Mouse (Mus musculus) adrenal gland, adult (tissue): ENCODE results near the gene Morc4.
A peak's percentile ranks its signal among the peaks of the same experiment; 100 is the strongest.

Experiments
- DNase-seq, 2 experiments: peaks; one replicate each; pipeline ENCODE4 v3.0.0; 2022 to 2023; ENCODE audit warnings: low spot score in 1 of 2; ENCODE audit not compliant: inconsistent age in 2 of 2

Gene Morc4

DNA sequence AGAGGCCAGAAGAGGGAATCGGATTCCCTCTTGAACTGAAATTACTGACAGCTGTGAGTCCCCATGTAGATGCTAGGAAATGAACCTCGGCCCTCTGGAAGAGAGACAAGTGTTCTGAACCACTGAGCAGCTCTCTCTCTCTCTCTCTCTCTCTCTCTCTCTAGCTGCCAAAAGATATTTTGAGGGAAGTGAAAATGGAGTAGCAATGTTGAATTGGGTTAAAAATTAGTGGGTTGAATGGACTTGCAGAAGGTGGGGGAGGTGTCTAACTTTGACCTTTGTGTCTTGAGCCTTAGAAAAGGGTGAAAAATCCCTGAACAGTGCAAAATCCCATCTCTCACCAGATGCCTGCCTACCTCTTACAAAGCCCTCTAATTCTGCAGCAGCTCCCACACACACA is 64.1 kb downstream of the Morc4 start:
- no peak for DNase-seq

DNA sequence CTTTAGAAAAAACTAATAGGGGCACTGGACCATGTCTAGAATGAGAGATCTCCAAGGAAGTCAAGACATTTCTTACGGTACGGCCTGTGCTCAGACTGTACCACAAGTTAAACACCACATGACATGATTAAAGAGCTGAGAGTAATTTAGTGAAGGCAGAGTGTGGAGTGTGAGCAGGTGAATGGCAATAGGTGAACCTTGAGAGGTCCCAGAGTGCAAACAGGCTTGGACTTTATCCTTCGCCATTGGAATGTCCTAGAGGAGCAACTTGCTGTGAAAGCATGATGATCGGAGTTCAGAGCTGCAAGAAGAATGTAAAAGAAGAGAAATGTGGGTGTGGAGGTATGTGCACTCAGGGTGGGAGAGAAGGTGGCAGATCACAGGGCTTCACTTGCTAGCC is 65.6 kb downstream of the Morc4 start:
- DNase-seq, result no peak

- DNase-seq, result no peak
These were observed 68.4 kb downstream of the Morc4 start for GRCm38 (mm10) chrX:139803028-139803427.

DNA sequence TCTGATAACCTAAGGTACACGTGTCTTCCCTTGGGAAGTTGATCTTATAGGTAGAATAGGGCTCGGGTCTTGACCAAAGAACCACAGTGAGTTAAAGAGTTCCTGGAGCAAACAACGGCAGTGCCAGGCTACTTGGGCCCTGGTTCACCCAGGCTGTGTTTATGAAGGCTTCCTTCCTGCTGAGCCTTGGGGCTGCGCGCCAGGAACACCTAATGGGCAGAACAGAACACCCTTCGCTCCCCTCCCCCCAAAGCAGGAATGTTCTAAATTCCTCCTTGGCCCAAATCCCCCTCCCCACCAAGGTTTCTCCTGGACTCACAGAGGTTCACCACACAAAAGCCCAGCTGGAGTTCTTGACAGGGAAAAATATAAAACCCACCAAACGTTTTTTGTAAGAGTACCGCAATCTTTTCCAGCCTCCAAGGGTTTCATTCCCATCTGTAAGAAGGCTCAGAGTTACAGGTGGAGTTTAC is 71.0 kb downstream of the Morc4 start, which contains the start of gene Cldn2:
Gene Cldn2, plus strand, starts transcription at position 423 of the 473 bp plus-strand sequence.
- no peak for DNase-seq

DNA sequence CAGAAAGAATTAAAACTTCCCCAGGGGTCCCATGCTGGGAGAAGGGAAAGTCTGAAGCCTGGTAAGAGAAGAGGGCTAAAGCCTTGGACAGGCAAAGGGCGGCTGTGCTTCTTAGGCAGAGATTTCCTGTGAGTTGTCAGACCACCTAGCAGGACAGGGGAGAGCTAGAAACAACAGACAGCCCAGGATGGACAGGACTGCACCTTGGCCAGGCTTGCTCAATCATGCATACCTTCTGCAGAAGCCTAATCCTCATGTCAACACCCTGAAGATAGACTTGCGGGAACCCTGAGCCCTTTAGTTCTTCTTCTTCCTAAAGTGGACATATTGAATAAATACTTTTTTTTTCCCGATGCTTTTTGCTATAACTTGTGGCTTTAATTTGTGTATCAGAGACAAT is 71.5 kb downstream of the Morc4 start:
- no peak for DNase-seq

DNA sequence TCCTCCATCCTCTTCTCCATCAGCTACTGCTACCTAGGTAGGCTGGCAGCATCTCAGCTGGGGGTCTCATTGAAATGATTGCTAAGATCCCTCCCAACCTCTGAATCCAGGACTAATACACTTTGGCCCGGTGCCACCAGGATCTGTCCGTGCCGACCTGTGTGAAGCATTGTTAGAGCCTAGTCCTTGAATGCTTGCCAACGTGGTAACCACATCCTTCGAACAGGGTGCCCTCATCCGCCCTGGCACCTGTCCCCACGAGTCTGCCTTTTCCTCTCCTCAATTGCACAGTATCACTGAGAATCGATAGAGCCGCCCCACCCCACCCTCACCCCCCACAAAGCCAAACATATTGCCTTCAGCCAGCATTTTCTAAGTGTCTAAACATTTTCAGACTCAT is 73.6 kb downstream of the Morc4 start:
- peak; percentile 26 to 57 for DNase-seq

DNA sequence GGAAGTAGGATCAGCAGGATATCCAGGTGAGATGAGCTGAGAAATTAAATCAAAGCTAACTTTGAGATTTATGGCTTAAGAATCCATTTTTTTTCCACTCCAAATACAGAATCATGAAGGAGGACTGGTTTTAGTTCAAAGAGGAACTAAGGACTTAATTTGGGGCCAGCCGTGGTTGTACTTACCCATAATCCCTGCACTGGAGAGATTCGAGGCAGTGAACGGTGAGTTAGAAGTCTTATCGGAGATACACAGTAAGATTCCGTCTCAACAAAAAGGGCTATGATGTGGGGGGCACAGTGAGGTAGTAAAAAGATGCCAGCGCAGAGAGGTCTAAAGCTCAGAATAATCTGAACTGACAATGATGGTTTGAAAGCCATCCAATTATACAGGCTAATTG is 75.4 kb downstream of the Morc4 start:
- DNase-seq, result no peak

DNA sequence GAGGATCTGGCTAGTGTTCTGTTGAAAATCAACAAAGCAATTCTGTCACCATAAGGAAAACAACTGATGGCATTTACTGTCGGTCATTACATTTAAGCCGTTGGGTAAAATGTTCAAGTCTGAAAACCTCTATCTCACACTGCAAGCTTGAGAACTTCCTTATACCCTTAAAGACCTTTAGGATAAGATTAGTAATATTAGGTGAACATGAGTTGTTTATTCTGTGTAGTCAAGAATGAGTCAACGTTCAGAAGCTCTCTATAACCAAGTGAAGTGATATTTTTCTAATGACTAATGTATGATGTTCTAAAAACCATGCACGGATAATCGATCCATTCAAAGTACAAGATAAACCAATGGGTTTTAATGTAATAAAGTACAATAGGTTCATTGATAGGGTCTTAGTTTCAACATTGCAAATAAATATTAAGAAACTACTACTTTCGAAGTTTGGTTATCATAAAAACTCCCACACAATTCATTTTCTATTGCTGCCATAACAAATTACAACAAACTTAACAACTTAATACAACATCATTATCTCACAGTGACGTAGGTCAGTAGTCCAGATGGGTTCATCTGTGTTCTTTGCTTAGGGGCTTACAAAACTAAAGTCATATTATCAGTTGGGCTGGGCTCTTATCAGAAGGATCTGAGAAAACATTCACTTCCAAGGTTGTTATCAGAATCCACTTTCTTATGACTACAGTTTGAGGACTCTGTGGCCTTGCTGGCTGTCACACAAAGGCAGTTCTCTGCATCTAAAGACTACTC is 77.2 kb downstream of the Morc4 start:
- no peak for DNase-seq

DNA sequence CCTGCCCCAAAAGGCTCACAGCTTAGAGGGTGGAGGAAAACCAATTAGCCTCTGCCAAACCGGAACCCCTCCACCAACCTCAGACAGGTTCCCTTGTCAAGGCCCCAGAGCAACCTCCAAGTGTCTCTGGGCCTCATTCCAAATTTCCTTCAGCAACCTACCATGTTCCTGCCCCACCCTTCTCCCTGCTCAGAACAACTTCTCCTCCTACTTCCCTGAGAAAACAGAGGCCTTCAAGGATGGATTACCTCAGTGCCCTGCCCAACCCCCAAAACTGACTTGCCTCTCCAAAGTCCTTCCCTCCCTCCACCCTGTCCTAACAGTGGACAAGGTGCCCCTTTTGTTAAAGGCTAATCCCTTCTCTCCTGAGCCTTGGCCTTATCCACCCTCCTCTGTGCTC is 85.7 kb downstream of the Morc4 start:
- no peak for DNase-seq

- peak; percentile 69 to 89 for DNase-seq
These were observed 88.4 kb downstream of the Morc4 start for GRCm38 (mm10) chrX:139783045-139783422.

DNA sequence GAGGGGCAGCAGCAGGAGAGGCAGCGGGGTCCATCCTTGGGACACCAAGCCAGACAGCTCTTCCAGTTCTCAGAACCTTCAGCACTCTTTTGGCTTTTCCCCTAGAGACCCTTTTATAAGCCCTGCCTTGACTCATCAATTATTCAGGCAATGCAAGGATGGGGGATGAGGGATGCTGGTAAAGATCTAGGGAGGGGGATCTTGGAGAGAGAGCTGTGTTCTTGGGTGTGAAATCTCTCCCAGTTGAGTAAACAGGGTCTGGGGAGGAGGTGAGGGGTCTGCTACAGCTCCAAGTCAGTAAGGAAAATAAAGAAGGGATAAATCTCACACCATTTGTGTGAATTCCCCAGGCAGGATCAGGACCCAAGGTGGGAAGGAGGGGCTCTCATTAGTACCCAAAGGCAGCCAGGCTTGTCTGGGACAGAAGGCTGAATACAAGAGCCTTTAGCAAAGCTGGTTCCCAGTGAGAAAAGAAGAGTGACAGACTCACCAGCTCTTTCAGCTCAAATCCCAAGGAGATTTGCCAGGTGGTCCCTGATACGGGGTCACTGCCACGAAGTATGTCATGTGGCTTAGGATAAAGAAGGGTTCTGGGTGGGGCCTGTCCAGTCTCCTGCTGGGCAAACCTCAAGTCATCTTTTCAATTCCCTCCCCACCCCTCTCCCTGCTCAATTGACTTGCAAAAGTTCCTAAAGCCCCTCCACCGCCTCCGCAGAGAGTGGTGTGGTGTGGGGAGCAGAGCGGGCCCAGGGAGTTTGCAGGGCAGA is 89.0 kb downstream of the Morc4 start, which contains the start of gene Ripply1:
Gene Ripply1, minus strand, starts transcription at position 76 of the 767 bp plus-strand sequence.
- DNase-seq, result no peak

- no peak for DNase-seq
These were observed 89.9 kb downstream of the Morc4 start for GRCm38 (mm10) chrX:139781563-139781962.

DNA sequence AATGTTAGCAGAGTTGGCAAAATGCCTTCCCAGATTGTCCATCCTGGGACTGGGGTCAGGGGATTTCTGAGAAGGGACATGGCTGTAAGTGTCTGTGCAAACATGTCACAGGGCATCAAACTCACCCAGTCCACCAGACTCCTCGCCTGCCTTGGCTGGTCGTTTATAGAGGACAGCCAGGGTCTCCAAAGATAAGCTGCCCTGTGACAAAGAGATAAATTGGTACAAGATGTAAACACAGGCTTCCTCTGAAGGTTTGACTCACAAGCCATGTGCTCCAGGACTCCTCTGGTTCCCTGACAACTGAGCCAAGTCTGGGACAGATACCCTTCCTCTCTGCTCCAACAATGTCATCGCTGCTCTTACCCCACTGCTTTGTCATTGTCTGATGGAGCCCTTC is 90.5 kb downstream of the Morc4 start:
- DNase-seq, result no peak

- DNase-seq, result no peak
These were observed 92.1 kb downstream of the Morc4 start for GRCm38 (mm10) chrX:139779401-139779800.

- DNase-seq, result no peak
These were observed 92.6 kb downstream of the Morc4 start for GRCm38 (mm10) chrX:139778886-139779285.

DNA sequence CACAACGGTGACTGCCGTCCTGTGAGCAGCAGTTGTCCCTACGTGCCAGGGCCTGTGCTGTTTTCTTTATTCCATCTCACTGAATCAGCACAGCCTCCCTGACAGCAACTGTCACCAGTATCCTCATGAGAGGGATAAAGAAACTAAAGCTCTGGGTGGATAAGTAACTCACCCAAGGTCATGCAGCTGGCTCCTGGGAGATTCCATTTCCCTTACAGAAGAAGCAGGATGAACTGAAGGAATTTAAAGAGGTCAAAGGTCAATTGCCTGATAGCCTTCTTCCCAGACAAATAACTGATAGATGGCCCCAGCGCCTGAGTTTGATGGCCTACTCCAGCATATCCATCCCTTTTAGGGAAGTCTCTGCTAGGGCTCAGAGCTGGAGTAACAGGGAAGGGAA is 94.1 kb downstream of the Morc4 start:
- DNase-seq, result no peak

DNA sequence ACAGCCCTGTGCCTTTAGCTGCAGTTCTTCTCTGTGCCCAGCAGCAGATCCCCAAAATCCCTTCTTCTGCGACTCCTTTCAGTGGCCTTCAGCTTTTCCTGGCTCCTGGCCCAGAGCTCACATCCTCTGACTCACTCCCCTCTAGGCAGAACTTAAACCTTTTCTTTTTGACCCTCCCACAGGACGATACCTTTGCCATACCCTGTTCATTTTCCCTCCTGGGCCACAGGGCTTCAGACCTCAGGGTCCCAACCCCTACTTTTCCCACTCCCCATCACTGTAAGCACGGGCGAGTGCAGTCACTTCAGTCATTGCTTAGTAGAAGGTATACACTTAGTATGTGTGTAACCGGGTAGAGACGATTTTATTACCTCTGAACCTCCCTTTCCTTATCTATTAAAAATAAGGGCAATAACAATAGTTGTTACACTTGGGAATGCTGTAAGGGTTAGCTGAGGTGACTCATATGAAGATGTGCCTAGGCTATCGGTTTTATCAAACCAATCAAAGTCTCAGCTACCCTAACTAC is 96.3 kb downstream of the Morc4 start:
- DNase-seq, result peak; percentile 74 to 81

DNA sequence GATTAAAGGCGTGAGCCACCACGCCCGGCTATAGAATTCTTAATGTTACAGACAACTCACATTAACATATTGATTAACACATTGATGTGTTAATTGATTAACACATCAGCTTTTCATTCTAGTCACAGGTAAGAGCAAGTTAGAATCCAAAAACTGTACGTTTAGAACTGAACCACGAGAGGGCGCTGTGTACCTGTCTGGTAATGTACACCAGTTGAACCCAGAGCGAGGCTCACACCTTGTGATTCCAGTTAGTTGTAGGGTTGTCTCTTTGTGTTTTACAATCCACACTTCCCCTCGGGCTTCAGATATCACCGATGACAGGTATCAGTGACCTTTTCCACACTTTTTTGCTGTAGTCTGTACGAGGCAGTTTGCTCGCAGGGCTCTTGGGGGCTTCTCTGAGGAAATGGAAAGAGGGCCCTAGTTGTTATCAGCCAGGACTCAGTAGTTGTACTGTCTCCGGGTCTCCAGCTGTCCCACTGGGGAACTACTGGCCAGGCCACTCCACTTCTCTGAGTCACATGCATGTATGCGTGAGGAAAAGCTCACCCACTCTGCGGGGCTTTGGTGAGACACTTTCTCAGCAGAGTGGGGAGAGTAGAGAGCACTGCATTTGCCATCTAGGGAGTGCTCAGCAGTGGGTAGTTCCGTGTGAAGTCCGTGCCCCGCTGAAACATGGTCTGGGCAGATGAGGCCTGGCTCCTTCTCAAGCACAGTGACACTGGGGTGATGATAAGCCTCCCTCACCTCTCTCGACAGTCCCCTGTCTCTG is 97.0 kb downstream of the Morc4 start:
- peak; percentile 53 to 78 for DNase-seq
